Mouse (Mus musculus): Measurements from ENCODE around the gene Scgb1b15. TPM values are rescaled to one million over a fixed set of nuclear protein-coding genes. Genes with fewer than 3 reads are reported as not detected.

Scgb1b15 gene
- polyA plus RNA-seq (2014; fragmentation: Illumina TruSeq; extraction: RNeasy Lipid Tissue Mini Kit (QIAGEN cat#74804); ENCODE audit: low read depth, low replicate concordance) = not detected

DNA sequence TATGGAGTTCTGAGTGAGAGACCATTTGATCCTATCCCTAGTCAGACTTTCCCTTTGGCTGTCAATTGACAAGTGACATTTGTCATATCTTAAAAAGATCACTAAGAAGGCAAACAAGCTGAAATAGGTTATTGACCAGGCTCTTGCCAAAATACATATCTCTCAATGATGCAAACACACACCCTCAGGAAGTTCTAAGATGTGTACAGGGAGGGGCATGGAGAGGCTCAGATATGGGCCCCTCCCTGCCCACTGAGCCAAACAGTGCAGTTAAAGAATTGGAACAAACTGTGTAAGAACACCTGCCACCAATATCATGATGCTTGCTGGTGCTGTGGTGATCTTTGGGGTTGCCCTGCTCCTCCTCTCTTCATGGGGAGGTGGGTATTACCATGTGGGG, at the start of gene Scgb1b15:
Gene Scgb1b15 (plus strand): TSS at position 301 of the 400 bp plus-strand sequence.

DNA sequence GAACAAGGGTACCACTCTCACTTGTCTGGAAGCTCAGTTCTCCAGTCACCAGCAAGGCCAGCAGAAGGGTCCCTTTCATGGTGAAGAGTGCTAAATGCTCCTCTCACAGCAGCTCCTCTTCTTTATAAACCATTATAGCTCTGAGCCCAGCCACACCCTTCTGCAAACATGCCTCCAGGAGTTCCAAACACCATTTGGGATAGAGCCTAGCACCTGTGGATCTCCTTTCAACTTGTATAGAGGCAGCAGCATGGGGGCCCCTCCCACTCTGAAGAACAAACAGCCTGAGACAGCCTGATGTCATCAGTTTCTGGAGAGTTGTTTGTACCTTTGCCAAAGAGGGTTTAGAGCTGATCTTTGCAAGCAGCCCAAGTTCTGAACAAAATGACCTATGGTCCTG, 6.8 kb upstream of the Scgb1b15 start, which contains the start of gene Scgb2b15:
Gene Scgb2b15 (minus strand): TSS at position 101 of the 400 bp plus-strand sequence.

Other genes with a start within 250 kb of the Scgb1b15 start
- 3.7 TPM for gene Scgb2b15, start 6.9 kb upstream of the Scgb1b15 start, polyA plus RNA-seq (2014; fragmentation: Illumina TruSeq; extraction: RNeasy Lipid Tissue Mini Kit (QIAGEN cat#74804); ENCODE audit: low read depth, low replicate concordance)
- gene Scgb2b17, start 220.0 kb downstream of the Scgb1b15 start, polyA plus RNA-seq (2014; fragmentation: Illumina TruSeq; extraction: RNeasy Lipid Tissue Mini Kit (QIAGEN cat#74804); ENCODE audit: low read depth, low replicate concordance) = 6.9 TPM
- gene Scgb1b17, start 226.9 kb downstream of the Scgb1b15 start, polyA plus RNA-seq (2014; fragmentation: Illumina TruSeq; extraction: RNeasy Lipid Tissue Mini Kit (QIAGEN cat#74804); ENCODE audit: low read depth, low replicate concordance) = not detected